Mouse (Mus musculus) adrenal gland, postnatal 4 days (tissue): ENCODE data around the gene Gm20916. TPM values are rescaled to one million over a fixed set of nuclear protein-coding genes. Genes with fewer than 3 reads are reported as not detected.
"Not testable (repeated sequence)": the region's sequence is repeated elsewhere in the genome, so short reads cannot be mapped to it uniquely, and the experiment has no call there.

ENCODE experiments used
- DNase-seq, 2 experiments: peaks; one replicate each; pipeline ENCODE4 v3.0.0; 2021 to 2022; ENCODE audit warnings: low spot score in 2 of 2, mixed read lengths in 2 of 2
- long read RNA-seq, 2 experiments: library from polyadenylated mRNA; stranded (forward); transcript quantifications; one replicate each; pipeline ENCODE4 v2.0.0; 2021
- total RNA-seq, 2 experiments: library from RNA; stranded (reverse); gene quantifications; 2 replicates each; pipeline ENCODE4 v1.2.3; 2021

Gm20916 gene
- total RNA-seq, result not detected
- long read RNA-seq, experiment 1, result 0 reads
- long read RNA-seq, experiment 2, result 0 reads

- not testable (repeated sequence) for DNase-seq
These were observed at the start of gene Gm20916 for GRCm38 (mm10) chrY:79319265-79319664. Gene Gm20916, plus strand, starts transcription at chrY:79319565.

Other genes with a start within 250 kb of the Gm20916 start
- not detected for gene Gm20917, start 168.4 kb upstream of the Gm20916 start, total RNA-seq